Comparison of ENCODE assay signal across 8 mouse cellular contexts in genomic region chr9:53268731-53269465, GRCm38 (mm10). TPM values are rescaled to one million over a fixed set of nuclear protein-coding genes. Genes with fewer than 3 reads are reported as not detected.
DNase-seq lines count a peak whose midpoint lies in the region; ATAC-seq and TF ChIP-seq lines count a peak whose summit lies in the region.

No protein-coding gene starts in this region.

- peaks cover 4% of the 10 kb centered on the region; the same call in 1 of the 2 replicates for H3K4me1 ChIP-seq in kidney, adult 2 months (ENCODE audit: control insufficient read depth, insufficient read depth, low read length)
- H3K4me1 ChIP-seq in lung, embryonic 14.5 days (ENCODE audit: insufficient read depth), result peaks cover 24% of the 10 kb centered on the region

- WGBS in kidney, adult 2 months, result 72% methylated on average over 5 of the region's 5 CpGs
- WGBS in lung, embryonic 14.5 days, result 36% methylated on average over 5 of the region's 5 CpGs

- TF ChIP-seq CTCF in kidney, adult 2 months (conservative IDR thresholded peaks at IDR 0.05; ENCODE audit: insufficient read depth, insufficient read length, low read depth, low read length), result 0 out of 2 replicates have a peak, but pooled peaks have one; percentile 2
- peak; percentile 68 for TF ChIP-seq CTCF in lung, embryonic 14.5 days (IDR thresholded peaks at IDR 0.05; ENCODE audit: low read depth)

- peak overlapping the region; percentile 0; the same call in 1 of the 2 replicates for H3K4me2 ChIP-seq in lung, embryonic 14.5 days

- TF ChIP-seq POLR2A in kidney, adult 2 months (IDR thresholded peaks at IDR 0.05; ENCODE audit: low read depth, low read length), result no peak

- no peaks in the 10 kb centered on the region for H3K9me3 ChIP-seq in lung, embryonic 14.5 days (ENCODE audit: low read depth, low read length)

- no peaks in the 10 kb centered on the region for H3K27me3 ChIP-seq in kidney, adult 2 months (replicated peaks; ENCODE audit: control insufficient read depth, insufficient read depth, low read length)
- H3K27me3 ChIP-seq in lung, embryonic 14.5 days (ENCODE audit: insufficient read depth, low read length), result no peaks in the 10 kb centered on the region

- no peak overlapping the region for H3K27ac ChIP-seq in kidney, adult 2 months (ENCODE audit: insufficient read depth, low read depth, low read length)
- peak overlapping the region; percentile 72 for H3K27ac ChIP-seq in lung, embryonic 14.5 days (ENCODE audit: low read depth)

- no peak overlapping the region for H3K4me3 ChIP-seq in kidney, adult 2 months (ENCODE audit: insufficient read depth, low read depth, low read length)
- no peak overlapping the region for H3K4me3 ChIP-seq in lung, embryonic 14.5 days (ENCODE audit: low read depth, low read length)

- H3K9ac ChIP-seq in lung, embryonic 14.5 days, result no peak overlapping the region

- ATAC-seq in CD4-positive, CD25-positive, alpha-beta regulatory T cell, adult 4 months, result no peak
- ATAC-seq in lung, embryonic 14.5 days (ENCODE audit: insufficient read depth), result peak; percentile 85

- DNase-seq in CD4-positive, CD25-positive, alpha-beta regulatory T cell, adult 2 months (ENCODE audit: low read depth, low spot score), result peak; percentile 45
- DNase-seq in kidney, adult 2 months, result peak; percentile 38
- no peak for DNase-seq in kidney, adult 11 months
- peak; percentile 58 for DNase-seq in brain, adult 2 months (ENCODE audit: low read depth, low spot score)
- peak; percentile 94 for DNase-seq in lung, embryonic 14.5 days
- no peak for DNase-seq in ovary, postnatal 36 days (ENCODE audit: low spot score)
- no peak for DNase-seq in layer of hippocampus, adult 18-20 months (ENCODE audit: low spot score in 2 of 2)

- H3K36me3 ChIP-seq in kidney, adult 2 months (ENCODE audit: control insufficient read depth, insufficient read depth, low read length), result no peaks in the 10 kb centered on the region
- H3K36me3 ChIP-seq in lung, embryonic 14.5 days (ENCODE audit: insufficient read depth), result no peaks in the 10 kb centered on the region

RNA-seq across cellular contexts. Expression of gene Ddx10, which starts 21.0 kb away (rescaled TPM):
- polyA plus RNA-seq in CD4-positive, CD25-positive, alpha-beta regulatory T cell, adult 4 months (2017; shearing (Covaris generic)), result 10 to 100 TPM; 50.5 to 59.5 TPM
- polyA plus RNA-seq in kidney, adult 2 months (2012; rRNA removed), result 1.2 and 2.2 TPM in 2 replicates
- 29.4 and 30.8 TPM in 2 replicates for polyA plus RNA-seq in lung, embryonic 14.5 days (2014; fragmentation: Nextera tagmentation; extraction: Ambion mirVana)
- total RNA-seq in layer of hippocampus, adult 18-20 months (2021), result 10 to 100 TPM; 20.4 to 23.0 TPM

RNA-seq across cellular contexts. Expression of gene Exph5, which starts 32.6 kb away (rescaled TPM):
- polyA plus RNA-seq in CD4-positive, CD25-positive, alpha-beta regulatory T cell, adult 4 months (2017; shearing (Covaris generic)), result 1 to 10 TPM; 1.5 TPM
- 1.8 and 2.1 TPM in 2 replicates for polyA plus RNA-seq in kidney, adult 2 months (2012; rRNA removed)
- polyA plus RNA-seq in lung, embryonic 14.5 days (2014; fragmentation: Nextera tagmentation; extraction: Ambion mirVana), result 5.0 and 5.6 TPM in 2 replicates
- 1 to 10 TPM; 4.4 to 4.5 TPM for total RNA-seq in layer of hippocampus, adult 18-20 months (2021)

Comparison
In these comparisons a context has a peak if more than half of its experiments do, and no peak if none do; other contexts are left out.
1. DNase-seq: peak in CD4-positive, CD25-positive, alpha-beta regulatory T cell, adult 2 months (single experiment), kidney, adult 2 months (single experiment), brain, adult 2 months (single experiment) and lung, embryonic 14.5 days (single experiment); none in kidney, adult 11 months (single experiment), ovary, postnatal 36 days (single experiment) and layer of hippocampus, adult 18-20 months (0 of 2).